Mouse (Mus musculus) lung, adult 10 weeks (tissue): Measurements from ENCODE around the gene Arntl. TPM values are rescaled to one million over a fixed set of nuclear protein-coding genes. Genes with fewer than 3 reads are reported as not detected.

Experiments used
- polyA plus RNA-seq: library from polyadenylated mRNA; stranded (reverse); fragments of 350-450 nt; fragmentation: Illumina TruSeq; extraction: RNeasy Lipid Tissue Mini Kit (QIAGEN cat#74804); gene quantifications from one replicate; pipeline ENCODE4 v1.2.3, GENCODE M21; 2014; ENCODE audit warnings: low read depth, low replicate concordance; ENCODE audit not compliant: insufficient read depth

Gene Arntl
- 16.8 TPM for polyA plus RNA-seq

GRCm38 (mm10) chr7:113206644-113207470 lies at the start of gene Arntl:
Gene Arntl, plus strand, starts transcription at chr7:113207465.

Other genes starting within 250 kb of the Arntl start
- gene Btbd10, start 161.9 kb downstream of the Arntl start, polyA plus RNA-seq, result 10.1 TPM
- gene Pth, start 181.1 kb downstream of the Arntl start, polyA plus RNA-seq, result not detected